Mouse (Mus musculus): ENCODE data around the gene Slc39a2.

Gene Slc39a2

DNA sequence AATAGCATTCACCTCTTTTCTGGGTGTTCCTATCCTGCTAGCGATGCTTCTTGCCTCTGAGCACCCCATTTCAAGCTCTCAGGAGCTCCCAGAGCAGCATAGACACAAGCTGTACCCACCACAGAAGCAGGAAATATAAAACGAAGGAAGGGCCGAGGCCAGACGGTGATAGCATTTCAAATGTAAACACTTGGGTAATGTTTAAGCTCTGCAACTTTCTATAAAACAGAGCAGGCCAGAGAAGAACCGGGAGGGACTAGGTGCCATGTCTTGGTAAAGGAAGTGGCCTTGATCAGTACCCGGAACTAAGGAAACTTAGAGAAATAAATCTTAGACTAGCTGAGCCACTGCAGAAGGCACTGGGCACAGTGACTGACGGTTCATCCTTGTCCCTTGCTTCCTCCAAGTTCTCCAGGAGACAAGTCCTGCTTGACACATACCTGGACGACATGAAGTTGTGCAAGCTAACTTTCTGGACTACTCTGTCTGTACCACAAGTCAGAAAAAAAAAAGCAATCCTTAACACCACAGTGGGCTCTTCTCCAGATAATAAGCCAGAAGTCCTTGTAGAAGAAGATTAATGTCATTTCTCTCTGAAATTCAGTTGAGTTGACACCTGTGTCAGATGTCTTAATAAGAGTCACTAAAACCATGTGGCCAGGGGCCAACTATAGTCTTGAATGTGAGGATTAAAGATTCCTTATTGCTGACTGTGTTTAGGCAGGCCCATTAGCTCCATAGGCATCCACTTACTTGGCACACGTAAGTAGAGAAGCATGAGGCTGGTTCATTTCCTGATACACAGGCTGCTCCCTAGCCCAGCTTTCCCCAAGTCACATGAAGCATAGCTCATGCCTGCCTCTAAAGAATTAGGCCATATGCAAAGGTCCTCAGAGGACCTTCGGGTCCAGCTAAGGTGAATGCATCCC, 39.7 kb downstream of the Slc39a2 start:
- DNase-seq (ENCODE audit: low read depth), result no peak

DNA sequence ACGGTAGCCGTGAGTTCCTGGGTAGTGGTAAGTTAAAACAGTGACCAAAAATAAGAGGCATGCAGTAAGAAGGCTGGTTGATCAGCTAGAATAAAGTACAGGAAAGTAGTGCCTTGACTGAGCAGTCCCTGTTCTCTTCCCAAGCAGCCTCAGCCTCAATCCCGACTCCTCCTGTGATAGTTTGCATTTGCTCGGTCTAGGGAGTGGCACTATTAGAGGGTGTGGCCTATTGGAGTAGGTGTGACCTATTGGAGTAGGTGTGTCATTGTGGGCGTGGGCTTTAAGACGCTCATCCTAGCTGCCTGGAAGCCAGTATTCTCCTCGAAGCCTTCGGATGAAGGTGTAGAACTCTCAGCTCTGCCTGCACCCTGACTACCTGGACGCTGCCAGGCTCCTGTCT, 46.3 kb downstream of the Slc39a2 start:
- DNase-seq (ENCODE audit: low read depth), result no peak

DNA sequence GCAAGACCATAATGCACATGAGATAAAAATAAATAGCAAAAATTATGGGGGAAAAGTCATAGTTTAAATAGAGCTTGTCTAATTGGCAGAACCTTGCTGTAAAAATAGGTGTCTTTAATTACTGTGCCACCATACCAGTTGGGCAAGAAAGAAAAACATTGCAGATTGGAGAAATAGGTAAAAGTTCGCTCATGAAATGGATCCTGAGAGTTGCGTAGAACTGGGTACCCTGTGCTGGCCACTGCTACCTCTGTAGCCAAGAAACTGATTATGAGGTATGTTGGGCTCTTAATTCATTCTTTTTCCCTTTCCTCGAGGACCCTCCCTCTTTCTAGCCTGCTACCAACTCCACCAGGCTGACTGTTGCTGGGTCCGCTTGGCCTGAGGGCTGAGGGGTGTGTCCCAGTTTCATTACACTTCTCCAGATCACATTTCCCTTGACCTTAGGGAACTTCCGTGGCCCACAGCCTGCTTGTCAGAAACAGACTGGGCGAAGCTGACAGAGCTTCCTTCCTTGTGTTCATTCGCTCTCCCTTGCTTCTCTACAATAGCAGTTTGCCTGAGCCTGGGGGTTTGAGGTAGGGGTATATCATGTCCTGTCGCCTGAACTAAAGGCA, 48.4 kb downstream of the Slc39a2 start:
- peak; percentile 56 for DNase-seq (ENCODE audit: low read depth)

DNA sequence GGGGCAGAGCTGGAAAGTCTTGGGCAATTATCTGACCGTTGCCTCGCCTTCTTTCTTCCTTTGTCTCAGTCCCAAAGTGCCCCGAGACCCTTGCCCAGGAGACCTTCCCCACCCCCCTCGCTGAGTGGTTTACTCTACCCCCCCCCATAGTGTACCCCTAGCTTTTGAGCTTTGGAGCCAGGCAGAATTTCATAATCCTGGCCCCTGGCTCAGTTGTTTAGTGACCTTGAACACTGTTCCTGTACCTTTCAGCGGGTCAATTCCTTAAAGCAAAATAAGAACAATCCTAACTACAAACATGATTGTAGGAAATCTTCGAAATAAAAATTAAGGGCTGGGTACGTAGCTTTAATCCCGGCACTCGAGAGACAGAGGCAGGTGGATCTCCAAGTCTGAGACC, 48.9 kb downstream of the Slc39a2 start:
- DNase-seq (ENCODE audit: low read depth), result peak; percentile 16

DNA sequence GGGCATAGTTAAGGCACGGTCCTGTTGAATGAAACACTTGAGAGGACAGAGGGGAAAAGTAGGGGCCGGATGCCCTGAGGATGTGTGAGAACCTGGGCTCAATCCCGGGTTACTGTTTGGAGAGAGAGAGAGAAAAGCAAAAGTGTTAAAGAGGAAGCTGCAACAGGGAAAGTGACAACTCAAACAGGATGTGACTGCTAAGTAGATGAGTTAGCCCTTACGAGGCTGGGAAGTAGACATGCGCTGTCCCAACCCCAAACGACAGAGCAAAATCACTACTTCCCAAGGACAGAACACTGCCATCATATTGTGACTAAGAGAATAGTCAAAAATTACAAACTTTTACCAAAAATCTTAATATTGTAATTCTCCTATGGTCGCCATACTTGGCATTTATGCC, 49.5 kb downstream of the Slc39a2 start:
- peak; percentile 68 for DNase-seq (ENCODE audit: low read depth)

DNA sequence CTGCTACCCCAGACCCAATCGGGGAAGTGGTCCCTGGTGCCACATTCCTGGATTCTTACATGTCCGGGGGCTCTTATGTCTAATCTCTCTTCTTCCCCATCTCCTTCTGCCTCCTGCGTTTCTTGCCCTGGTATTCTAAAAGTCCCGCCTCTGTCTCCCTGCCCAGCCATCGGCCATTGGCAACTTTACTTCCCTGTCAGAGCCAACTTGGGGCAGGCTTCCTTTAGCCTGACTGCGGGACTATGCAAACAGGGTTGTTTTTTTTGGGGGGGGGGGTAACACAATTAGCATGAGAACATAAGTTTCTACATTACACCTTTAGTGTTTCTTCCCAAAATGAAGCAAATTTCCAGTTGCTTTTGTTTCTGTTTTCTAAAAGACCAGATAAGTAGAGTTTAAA, 50.6 kb downstream of the Slc39a2 start:
- no peak for DNase-seq (ENCODE audit: low read depth)
